Mouse (Mus musculus) T-helper 1 cell (primary cell): ENCODE results near the gene Krt26.

Source experiments
- in situ Hi-C: fragments of 300-600 bp; cut with MboI, MseI; formaldehyde crosslinking; loops from one replicate; pipeline ENCODE4 v1.15.1; 2025; ENCODE audit warnings: high pct_unique_total_duplicates

Krt26 gene

DNA sequence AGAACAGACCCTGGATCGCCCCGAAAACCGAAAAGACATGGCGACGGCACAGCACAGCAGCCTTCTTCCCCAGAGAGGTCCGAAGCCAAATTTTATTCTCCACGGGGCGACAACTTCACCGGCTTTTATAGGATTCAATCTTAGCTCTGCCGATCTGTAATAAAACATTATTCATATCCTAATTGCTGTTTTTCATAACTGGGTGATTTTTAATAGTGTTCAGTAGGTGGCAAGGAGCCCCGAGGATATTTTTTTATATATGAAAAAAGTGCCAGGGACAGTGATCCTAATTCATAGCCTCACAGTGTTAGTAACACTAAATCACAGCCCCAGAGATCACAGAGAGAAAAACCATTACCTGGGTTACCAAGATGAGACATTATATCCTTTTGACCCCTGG, at the start of gene Krt26:
TSS of gene Krt26 (minus strand) at position 101 of the 400 bp plus-strand sequence.
- in situ Hi-C loops: no loop called here

DNA sequence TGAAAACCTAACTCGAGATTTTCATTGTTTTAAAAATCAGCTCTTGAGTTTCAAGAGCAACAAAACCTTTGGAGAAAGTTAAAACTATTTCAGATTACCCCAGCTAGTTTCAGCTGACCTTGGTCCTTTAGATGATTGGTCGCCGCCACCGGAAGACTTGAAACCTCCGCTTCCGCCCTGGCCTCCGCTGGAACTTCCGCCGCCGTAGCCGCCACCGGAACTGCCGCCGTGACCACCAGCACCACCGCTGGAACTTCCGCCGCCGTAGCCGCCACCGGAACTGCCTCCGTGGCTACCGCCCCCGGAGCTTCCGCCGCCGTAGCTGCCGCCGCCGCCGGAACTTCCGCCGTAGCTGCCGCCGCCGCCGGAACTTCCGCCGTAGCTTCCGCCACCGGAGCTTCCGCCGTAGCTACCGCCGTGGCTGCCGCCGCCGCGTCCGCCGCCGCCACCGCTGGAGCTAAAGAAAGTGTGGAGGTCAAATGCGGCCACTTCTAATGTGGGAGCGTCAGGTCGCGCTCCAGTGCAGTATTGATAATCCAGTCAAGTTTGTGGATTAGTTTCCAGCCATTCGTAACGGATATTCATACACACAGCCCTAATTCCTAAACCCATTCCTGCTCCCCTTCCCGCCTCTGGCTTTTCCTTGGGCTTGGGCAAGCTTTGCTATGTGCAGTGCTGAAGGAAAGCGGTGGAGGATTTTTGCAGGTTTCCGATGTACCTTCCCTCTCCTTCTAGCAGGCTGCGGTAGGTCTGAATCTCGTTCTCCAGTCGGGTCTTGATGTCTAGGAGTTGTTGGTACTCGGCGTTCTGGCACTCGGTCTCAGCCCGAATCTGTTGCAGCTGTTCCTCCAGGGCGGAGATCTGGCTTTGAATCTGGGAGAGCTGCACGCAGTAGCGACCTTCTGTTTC, 48.3 kb upstream of the Krt26 start:
- in situ Hi-C loops: loop anchor here (10.0 kb wide), 1 partner anchor 909 kb away; no protein-coding TSS in a partner anchor

DNA sequence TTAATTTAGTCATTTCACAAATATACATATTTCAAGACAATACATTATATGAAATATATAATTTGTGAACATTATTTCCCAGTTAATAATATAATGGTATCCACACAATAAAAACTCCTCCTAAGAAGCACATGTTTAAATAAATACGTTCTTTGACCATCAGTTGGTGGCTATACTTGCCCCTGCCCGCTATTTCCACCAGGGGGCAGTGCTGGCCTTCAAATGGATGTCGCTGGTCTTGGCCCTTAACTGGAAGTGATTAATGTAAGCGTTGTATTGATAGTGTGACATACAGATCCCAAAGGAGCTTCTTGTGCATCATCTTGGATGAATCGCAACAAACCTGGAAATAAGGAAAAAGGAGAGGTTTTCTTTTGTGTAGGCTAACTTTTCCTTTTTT, 41.8 kb upstream of the Krt26 start:
- in situ Hi-C loops: no loop called here

DNA sequence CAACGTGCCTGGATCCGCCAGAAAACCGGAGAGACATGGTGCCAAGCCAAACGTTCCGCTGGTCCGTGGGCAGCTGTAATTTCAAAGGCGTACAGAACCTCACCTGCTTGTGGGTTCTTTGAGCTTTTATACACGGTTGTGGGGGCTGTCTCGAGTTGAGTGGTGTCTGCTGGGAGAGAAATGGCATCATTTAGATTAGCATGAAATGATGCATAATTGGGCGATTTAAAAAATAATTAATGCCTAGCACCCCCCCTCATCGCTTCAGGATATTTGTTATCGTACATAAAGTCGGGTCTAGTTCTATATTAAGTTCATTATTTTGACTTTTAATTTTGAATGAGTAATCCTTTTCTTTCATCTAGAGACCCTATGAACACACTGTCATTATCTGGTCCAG, 37.0 kb upstream of the Krt26 start, which contains the start of gene Krt28:
TSS of gene Krt28 (minus strand) at position 101 of the 400 bp plus-strand sequence.
- in situ Hi-C loops: no loop called here

DNA sequence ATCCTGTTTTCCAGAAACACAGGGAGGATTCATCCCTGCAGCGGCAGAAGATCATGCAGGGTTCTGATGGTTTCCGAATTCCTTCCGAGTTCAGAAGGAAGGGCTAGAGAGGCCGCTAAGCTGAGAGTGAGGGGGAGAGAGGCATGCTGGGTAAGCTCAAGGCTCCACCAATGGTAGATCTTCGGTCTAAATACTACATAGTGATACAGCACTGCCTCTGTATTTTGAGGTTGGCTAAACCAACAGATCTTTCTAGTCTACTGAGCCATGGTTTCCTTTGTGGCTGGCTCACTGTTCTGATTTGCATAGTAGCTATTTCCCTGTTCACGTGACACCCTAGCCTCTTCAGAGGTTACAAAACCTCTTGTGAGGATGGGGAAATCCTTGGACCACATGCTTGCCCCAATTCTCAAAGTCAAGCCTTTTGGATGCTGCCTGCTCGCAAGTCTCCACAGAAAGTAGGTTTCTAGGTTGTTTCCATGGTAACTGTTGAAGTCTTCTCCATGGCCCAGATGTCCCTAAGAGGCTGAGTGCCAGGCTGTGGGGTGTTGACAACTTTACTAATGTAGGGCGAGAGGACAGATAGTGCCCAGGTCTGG, 32.2 kb upstream of the Krt26 start:
- in situ Hi-C loops: no loop called here

DNA sequence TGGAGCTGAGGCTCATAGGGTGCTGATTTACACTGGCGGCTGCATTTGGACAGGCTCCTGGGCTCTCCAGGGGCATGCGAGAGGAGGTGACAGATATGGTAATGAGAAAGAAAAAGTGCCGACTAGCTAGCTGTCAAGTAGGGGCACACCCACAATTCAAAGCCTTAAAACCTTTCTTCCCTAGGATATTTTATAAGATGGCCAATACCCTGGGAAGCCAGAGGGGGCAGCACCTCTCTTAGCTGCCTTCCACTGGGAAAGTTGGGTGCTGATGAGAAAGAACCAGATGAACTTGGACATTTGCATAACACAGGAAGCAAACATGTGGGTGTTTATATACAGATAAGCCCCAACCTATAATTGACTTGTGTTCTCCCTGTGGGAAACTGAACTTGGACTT, 31.5 kb upstream of the Krt26 start:
- in situ Hi-C loops: no loop called here

DNA sequence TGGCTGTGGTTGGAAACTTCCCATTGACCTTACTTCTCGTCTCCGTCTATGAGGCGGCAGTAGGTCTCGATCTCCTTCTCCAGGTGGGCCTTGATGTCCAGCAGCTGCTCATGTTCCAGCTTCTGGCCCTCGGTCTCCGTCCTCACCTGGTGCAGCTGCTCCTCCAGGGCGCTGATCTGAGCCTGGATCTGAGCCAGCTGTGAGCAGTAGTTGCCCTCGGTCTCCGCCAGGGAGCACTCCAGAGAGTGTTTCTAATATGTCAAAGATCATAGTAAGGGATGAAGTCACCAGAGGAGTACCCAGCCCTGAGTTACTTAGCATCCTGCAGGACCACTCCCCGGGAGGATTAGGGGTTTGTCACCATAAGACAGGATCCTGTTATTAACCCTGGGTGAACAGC, 29.0 kb upstream of the Krt26 start:
- in situ Hi-C loops: no loop called here

DNA sequence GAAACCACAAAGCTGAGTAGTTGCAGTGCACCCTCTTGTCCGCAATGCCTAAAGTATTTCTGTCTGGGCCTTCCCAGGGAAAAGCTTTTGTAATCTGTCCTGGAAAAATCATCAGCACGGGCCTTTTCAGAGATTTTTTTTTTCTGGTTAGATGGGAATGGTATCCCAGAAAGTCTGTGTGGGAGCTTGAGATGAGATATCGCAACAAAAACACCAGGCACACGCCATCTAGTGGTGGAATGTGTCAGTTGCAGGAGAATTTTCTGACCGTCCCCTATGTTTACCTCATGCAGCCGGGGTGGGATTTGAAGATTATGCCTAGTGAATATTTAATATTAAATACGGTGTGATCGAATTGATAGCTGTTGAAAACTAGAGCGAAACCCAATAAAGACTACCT, 26.6 kb upstream of the Krt26 start:
- in situ Hi-C loops: no loop called here

DNA sequence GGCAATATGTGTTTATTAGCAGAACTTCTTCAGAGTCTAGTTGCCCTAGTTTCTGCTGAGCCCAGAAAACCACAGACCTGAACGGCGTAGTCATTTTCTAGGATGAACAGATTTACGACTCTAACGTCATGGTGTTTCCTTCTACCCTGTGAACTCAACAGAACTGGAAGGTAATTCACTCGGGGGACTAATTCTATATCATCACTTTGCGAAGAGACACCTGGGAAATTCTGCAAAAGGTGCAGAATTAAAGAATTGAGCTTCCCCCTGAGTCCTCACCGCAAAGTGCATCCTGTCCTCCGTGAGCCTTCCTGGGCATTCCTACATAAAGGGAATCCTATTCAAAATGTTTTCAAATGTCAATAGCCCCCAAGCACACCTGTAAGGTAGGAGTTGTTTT, 23.7 kb upstream of the Krt26 start:
- in situ Hi-C loops: no loop called here

DNA sequence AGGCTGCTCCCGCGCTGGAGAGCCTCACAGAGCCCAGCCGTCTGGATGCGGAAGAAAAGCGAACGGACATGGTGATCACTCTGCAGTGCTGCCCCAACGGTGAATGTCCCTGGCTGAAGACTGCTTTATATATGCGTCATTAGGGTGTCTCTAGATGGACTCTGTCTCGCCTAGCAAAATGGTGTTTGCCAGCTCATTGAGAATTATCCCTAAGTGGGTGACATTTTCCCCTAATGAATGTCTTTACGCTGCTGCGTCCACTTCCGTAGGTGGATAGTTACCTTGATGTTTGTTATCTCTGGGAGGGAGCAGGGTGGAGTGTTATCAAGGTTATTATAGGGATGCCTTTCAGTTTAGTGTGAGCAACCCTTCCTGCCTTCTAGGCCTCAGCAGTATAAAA, 13.2 kb upstream of the Krt26 start, which contains the start of gene Krt27:
TSS of gene Krt27 (minus strand) at position 101 of the 400 bp plus-strand sequence.
- in situ Hi-C loops: no loop called here

DNA sequence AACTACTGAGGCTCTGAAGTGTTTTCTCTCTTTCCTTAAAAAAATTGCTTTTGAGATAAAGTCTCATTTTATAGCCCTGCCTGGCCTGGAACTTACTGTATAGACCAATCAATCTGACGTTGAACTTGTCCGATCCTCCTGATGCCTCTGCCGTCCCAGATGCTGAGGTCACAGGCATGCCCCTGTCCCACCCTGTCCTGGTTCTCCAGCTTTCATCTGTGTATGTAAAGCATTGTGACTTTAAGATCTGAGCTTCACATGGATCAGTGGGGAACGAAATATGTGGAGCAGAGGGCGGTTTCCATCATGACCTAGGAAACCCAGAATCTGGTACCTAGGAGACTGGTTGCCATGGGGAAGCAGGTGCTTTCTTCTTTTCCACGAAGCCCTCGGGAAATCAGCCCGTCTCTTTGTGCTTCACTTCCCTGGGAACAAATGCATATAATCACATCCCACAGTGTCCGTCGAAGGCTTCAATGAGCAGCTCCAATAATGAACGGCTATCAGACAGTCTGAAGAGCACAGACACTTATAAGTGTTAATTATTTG, 1.6 kb upstream of the Krt26 start:
- in situ Hi-C loops: no loop called here

DNA sequence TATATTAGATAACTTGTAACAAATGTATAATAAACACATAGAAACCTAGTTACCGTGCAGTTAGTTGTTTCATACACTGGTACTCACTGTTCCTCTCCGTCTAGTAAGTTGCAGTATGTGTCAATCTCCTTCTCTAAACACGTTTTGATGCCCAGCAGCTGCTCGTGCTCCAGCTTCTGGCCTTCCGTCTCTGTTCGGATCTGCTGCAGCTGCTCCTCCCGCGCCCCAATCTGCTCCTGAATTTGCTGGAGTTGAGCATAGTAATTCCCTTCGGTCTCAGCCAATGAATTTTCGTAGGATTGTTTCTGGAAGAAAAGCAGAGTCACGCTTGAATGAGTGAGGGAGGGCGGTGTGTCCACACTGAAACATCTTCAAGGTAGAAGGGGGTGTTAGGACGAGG, 4.3 kb downstream of the Krt26 start:
- in situ Hi-C loops: no loop called here

DNA sequence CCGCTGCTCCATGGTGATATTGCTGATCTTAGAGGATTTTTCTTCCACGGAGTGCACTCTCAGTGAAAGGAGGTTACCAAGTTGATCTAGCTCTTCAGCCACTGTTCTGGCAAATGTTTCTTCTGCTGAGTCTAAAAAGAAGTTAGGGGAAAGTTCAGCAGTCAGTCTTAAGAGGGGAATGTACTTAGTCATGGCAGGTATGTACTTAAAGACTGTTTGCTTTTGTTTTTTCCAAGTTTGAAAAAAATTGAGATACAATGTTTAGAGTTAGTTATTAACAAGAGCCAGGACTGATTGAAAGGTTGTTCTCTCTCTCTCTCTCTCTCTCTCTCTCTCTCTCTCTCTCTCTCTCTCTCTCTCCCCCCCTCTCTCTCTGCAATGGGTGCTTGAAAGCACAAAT, 8.1 kb downstream of the Krt26 start:
- in situ Hi-C loops: no loop called here

DNA sequence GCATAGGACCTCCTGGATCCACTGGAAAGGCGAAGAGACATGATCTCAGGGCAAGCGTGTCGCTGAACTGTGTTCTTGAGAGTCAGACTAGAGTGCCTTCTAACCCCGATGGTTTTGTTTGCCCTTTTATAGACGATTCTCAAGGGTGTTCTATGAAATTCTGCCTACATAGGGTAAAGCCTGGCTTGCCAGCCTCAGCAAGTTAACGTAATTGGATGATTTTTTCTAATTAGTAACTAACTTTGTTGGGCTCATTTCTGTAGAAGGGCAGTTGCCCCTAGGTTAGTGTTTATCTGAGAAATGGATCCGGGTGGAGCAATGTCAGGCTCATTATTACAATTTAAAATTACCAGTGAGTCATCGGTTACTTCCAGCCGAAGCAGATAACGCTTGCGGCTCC, 14.9 kb downstream of the Krt26 start, which contains the start of gene Krt25:
TSS of gene Krt25 (minus strand) at position 101 of the 400 bp plus-strand sequence.
- in situ Hi-C loops: no loop called here

DNA sequence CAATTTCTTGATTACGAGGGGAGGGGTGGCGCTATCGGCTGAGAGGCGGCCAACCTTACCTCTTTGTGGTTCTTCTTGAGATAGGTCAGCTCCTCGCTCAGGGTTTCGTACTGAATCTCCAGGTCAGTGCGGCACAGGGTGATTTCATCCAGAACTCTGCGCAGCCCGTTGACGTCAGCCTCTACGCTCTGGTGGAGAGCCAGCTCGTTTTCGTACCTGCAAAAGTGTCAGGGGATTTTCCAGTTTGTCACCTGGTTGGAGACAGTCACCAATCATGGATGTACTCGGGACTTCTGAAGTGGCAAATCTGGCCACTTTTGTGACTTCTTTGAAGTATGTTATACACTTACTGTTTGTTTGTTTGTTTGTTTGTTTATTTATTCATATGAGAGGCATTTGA, 16.7 kb downstream of the Krt26 start:
- in situ Hi-C loops: no loop called here

DNA sequence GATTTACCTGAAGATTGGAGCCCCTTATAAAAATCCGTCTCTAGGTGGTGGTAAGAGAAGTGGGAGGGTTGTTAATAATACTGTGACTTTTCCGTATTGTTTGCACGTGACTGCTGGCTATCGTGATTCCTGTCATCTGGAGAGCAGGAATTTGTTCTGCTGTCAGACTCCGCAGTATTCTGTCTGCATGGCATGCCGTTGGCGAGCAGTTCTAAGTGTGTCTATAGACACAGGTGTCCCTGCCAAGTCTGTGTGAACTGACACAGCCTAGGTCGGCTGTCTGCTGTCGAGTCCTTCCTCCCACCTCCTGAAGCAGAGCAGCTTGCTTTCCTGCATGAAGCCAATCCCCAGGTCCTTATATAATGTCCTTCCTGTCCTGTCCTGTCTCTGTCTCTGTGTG, 18.6 kb downstream of the Krt26 start:
- in situ Hi-C loops: no loop called here

DNA sequence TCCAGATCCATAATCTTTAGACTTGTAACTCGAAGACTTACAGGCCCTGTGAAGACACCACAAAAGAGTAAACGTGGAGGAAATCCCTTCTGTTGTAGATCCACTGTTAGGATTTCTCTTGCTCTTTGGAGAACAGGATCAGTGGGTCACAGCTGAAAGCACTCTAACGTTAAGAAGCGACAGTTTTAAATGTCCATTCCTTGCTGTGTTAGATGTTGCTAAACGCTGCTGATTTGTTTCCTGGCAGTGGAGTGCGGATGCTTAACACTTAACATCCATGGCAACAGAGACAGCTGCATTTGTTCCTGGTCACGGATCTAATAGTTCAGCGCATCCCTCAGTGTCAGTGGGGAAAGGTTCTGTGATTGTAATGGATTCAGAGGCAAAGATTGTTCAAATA, 21.2 kb downstream of the Krt26 start:
- in situ Hi-C loops: no loop called here

DNA sequence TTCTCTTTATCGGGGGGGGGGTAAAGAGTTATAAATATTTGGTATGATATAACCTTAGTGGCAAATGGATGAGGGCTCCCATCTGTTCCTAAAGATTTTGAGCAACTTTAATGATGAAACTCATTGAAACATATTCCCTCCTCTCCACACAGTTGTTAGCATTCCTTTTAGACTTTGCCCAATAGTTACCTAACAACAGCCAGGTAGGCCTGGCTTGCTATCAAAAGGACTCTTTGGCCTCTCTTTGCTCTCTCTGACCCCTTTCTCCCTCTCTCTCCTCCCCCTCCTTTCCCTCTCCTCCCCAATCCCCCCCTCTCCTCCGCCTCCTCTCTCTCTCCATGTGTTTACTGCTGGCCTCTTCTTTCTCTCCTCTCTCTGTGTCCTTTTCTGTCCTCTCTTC, 23.2 kb downstream of the Krt26 start:
- in situ Hi-C loops: no loop called here

DNA sequence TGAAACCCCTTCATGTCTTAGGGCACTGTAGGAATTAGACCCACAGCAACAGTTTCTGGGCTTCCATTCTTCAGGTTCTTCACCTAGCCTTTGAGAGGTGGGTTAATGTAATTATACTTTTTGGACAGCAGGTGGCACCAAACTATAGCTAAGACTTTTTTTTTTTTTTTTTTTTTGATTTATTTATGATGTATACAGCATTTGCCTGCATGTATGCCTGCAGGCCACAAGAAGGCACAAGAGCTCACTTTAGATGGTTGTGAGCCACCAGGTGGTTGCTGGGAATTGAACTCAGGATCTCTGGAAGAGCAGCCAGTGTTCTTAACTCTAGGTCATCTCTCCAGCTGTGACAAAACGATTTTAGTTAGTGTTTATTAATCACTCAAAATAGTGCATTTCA, 26.9 kb downstream of the Krt26 start:
- in situ Hi-C loops: no loop called here

DNA sequence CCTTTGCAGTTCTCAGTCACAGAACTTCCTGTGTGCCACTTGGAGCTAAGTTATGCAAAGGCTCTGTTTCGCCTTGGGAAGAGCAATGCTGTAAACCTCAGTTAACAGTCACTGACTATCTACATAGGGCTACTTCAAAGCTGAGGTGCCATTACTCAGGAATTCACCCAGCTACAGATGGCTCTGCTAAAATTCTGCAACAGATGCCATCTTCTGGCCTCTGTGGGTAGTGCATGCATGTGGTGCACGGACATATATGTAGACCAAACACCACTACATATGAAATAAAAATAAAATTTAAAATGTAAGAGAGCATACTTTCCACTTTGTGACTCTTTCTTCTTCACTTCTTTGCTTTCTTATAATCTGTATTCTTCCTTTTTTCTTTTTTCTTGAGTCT, 30.2 kb downstream of the Krt26 start:
- in situ Hi-C loops: no loop called here

DNA sequence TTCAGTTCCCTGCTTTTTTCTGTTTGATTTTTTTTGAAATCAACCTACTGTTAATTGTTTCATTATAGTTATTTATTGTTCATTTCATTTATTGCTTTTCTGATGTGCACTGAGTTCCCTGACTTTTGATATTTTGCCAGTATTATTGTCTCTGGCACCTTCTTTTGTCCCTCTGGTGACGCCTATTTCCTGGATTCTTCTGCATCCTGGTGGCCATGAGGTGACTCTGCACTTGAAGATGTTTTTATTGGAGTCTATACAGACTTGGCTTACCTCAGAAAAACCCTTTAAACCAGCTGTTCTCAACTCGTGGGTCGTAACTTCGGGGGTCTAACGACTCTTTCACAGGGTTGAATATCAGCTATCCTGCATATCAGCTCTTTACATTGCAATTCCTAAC, 42.7 kb downstream of the Krt26 start:
- in situ Hi-C loops: no loop called here

DNA sequence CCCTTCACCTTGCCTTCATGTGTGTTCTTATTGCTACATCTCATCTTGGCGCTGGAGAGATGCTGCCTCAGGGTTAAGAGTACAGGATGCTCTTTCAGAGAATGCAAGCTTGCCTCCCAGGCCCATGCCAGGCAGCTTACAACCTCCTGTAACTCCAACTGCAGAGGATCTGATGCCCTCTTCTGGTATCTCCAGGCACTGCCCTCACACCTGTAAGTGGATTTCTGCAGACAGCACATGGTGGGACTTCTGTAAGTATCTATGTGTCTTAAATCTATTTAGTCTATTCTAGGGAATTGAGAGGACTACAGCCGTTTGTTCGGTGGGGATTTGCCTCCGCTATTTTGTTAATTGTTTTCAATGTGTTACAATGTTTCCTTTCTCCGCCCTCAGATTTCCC, 44.9 kb downstream of the Krt26 start:
- in situ Hi-C loops: loop anchor here (5.0 kb wide), 2 partner anchors 46 to 96 kb away; no protein-coding TSS in a partner anchor
